Mouse (Mus musculus) ovary, postnatal 14 days (tissue): ENCODE results near the gene Tfap2b.

ENCODE experiments used
- DNase-seq: peaks from one replicate; pipeline ENCODE4 v3.0.0; 2022; ENCODE audit warnings: low spot score

Gene Tfap2b

DNA sequence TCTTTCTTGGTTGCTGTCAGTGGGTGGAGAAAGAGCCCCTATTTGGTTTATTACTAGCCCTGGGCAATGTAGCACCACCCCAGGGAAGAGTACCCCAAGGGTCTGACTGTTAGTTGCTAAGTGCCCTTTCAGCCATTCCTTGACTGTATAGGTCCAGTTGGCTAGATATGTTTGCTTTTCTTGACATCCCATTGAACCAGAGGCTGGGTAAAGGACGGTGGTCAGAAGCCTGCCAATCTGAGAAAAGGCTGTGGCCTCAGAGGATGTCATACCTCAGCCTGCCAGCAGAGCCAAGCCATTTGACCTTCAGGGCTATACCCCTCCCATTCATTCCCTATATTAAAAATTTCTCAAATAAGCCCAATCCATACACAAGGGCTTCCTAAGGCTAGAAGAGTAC, 24.0 kb downstream of the Tfap2b start:
- DNase-seq, result no peak

DNA sequence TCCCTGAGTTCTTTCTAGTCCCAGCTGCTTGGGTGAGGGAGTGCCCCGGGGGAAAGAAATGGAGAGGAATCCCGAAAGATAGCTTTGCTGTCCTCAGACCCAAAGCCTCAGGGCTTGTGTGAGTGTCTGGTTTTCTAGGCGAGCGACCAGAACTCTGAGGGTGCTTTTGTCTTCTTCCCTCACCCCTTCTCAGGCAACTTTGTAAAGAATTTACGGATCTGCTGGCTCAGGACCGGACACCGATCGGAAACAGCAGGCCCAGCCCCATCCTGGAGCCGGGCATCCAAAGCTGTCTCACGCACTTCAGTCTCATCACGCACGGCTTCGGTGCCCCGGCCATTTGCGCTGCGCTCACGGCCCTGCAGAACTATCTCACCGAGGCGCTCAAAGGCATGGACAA, 25.1 kb downstream of the Tfap2b start:
- DNase-seq, result no peak

GRCm38 (mm10) chr1:19234432-19235205, 25.9 kb downstream of the Tfap2b start:
- no peak for DNase-seq

DNA sequence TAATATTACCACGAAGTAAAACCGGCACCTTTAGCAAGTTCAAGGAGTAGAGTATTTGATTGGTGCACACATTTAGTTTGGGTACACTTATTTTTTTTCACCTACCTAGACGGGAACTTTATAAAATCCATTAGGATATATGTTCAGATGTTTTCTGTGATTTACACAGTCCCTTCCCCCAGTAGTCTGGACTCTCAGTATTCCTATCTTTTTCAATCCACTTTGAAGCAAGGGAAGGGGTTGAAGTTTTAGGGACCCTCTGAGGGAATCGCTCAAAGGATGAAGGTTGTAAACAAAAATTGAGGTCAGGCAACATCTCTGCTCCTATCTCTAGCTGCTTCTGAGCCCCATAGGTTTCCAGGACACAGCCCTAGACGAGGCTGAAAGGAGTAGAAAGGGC, 27.3 kb downstream of the Tfap2b start:
- DNase-seq, result no peak

DNA sequence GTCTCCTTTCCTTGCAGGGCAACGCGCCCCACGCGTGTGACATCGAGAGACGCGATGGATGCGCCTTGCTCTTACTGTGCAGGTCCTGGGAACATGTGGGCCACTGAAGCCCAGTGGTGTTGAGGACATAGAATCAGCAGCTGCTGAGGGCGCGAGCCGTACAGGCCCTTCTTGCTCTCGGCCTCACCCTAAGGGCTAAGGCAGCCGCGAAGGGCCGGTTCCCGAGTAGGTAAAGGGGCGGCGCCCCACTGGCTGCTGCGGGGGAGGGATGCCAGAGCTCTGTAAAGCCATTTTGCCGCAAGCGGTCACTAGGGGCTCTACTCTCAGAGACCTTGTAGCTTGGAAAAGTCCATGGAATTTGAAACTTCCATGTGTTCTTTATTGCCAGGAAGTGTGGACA, 27.9 kb downstream of the Tfap2b start:
- DNase-seq, result no peak

GRCm38 (mm10) chr1:19237061-19237460, 28.3 kb downstream of the Tfap2b start:
- DNase-seq, result no peak

GRCm38 (mm10) chr1:19237721-19238410, 29.2 kb downstream of the Tfap2b start:
- DNase-seq, result no peak

- no peak for DNase-seq
These were observed 31.3 kb downstream of the Tfap2b start for GRCm38 (mm10) chr1:19240054-19240453.

DNA sequence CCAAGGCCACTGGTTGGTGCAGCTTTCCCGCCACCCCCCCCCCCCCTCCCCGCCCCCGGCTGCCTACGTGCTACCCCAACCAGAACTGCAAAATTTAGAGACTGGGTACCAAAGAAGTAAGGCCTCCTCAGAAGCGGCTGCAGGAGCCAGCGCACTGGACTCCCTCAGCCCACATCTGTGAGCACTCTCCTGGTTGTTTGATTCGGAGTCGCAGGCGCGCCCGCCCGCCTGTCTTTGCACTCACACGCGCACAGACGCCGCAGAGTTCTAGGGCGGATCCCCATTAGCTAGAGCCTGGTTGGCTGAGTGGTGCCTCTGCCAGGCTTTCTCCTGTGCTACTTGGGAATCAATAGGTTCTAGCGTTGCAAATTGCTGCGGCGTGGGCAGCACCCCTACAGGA, 32.6 kb downstream of the Tfap2b start:
- no peak for DNase-seq

- no peak for DNase-seq
These were observed 33.3 kb downstream of the Tfap2b start for GRCm38 (mm10) chr1:19242021-19242420.

- no peak for DNase-seq
These were observed 36.3 kb downstream of the Tfap2b start for GRCm38 (mm10) chr1:19245032-19245431.

GRCm38 (mm10) chr1:19251286-19251685, 42.6 kb downstream of the Tfap2b start:
- no peak for DNase-seq

DNA sequence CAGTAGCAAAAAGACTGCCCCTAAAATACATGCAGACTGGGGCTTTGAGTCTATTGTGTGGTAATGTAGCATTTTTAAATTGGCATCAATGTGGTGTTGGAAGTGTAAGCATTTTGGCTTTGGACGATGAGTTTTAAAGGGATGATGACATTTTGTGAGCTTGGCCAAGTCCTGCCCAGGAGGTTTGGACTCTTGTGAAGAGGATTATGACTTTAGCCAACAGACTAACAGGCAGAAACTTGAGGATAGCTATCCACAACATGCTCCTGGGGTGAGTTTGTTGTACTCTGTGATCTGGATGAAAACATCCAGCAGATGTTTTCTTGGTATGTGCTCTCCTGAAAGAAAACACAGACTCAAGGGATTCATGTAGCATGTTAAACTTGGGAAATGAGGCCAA, 60.9 kb downstream of the Tfap2b start:
- no peak for DNase-seq
